In the genomic region with DNA sequence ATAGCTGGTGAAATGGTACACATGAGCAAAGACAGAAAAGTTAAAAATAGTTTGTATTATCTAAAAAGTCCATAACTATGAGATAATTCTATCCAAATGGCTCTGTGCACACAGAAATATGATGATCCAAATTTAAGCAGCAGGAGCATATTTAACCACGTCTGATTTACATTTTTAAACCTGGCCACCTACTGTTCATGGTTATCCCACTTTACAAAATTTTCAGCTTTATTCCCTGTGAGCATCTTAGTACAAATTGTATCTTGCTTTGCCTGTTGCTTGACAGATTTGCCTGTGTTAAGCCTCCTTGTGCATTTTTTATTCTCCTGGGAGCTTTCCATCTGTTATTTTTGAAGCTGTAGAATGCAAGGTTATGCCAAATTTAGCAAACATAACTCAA, we compare ENCODE assay signal across 23 mouse cellular contexts.
A peak's percentile ranks its signal among the peaks of the same experiment; 100 is the strongest.
DNase-seq lines count a peak whose midpoint lies in the region; ATAC-seq and TF ChIP-seq lines count a peak whose summit lies in the region.
"Had no signal": no experiment of that assay in that cellular context is flagged by ENCODE, and none has a peak within 500 bp of the region (broad histone marks: within the 10 kb centered on the region; RNA-seq: fewer than 3 reads in every experiment).

No protein-coding gene starts in this region.

- 57% methylated on average over 1 of the region's 1 CpGs for WGBS in midbrain, postnatal 0 days
- WGBS in midbrain, embryonic 11.5 days = 74% methylated on average over 1 of the region's 1 CpGs

- no peak for TF ChIP-seq POLR2A in brain, embryonic 14.5 days (IDR thresholded peaks at IDR 0.05; ENCODE audit: borderline replicate concordance, extremely low read depth, insufficient read depth, insufficient read length, poor library complexity, severe bottlenecking)

- peak; percentile 98 for ATAC-seq in frontal cortex, adult (ENCODE audit: low TSS enrichment)
- ATAC-seq in midbrain, postnatal 0 days (ENCODE audit: low FRiP score) = no peak
- ATAC-seq in midbrain, embryonic 11.5 days (ENCODE audit: low FRiP score) = no peak
- ATAC-seq: CD4-positive, CD25-positive, alpha-beta regulatory T cell, adult 4 months; forebrain, embryonic 13.5 days; forebrain, embryonic 16.5 days; hindbrain, embryonic 16.5 days; inflammation-experienced regulatory T-cells, adult 6 months; intestine, embryonic 16.5 days had no signal

- no peak overlapping the region for H3K27ac ChIP-seq in midbrain, postnatal 0 days (ENCODE audit: low read depth, low read length)
- H3K27ac ChIP-seq in midbrain, embryonic 11.5 days (ENCODE audit: low read depth, low read length) = no peak overlapping the region
- H3K27ac ChIP-seq: embryonic facial prominence, embryonic 12.5 days; forebrain, embryonic 13.5 days; hindbrain, embryonic 13.5 days had no signal

- no peaks in the 10 kb centered on the region for H3K27me3 ChIP-seq in midbrain, postnatal 0 days (ENCODE audit: insufficient read depth, low read length)
- no peaks in the 10 kb centered on the region for H3K27me3 ChIP-seq in midbrain, embryonic 11.5 days (ENCODE audit: control insufficient read depth, insufficient read depth, low read length)
- H3K27me3 ChIP-seq: embryonic facial prominence, embryonic 12.5 days; forebrain, embryonic 13.5 days; hindbrain, embryonic 13.5 days had no signal

- no peak overlapping the region for H3K4me3 ChIP-seq in midbrain, postnatal 0 days (ENCODE audit: low read depth, low read length)
- no peak overlapping the region for H3K4me3 ChIP-seq in midbrain, embryonic 11.5 days (ENCODE audit: low read depth, low read length)
- H3K4me3 ChIP-seq: embryonic facial prominence, embryonic 12.5 days; erythroblast, embryonic 14.5 days; forebrain, embryonic 13.5 days; hindbrain, embryonic 13.5 days had no signal

- H3K9ac ChIP-seq in midbrain, postnatal 0 days (replicated peaks; ENCODE audit: low read length, poor library complexity, severe bottlenecking) = no peak overlapping the region
- no peak overlapping the region for H3K9ac ChIP-seq in midbrain, embryonic 11.5 days (ENCODE audit: low read length)
- H3K9ac ChIP-seq: embryonic facial prominence, embryonic 12.5 days; forebrain, embryonic 13.5 days; hindbrain, embryonic 13.5 days had no signal

- no peak for TF ChIP-seq CTCF in midbrain, postnatal 0 days (IDR thresholded peaks at IDR 0.05)
- TF ChIP-seq CTCF in brain, embryonic 14.5 days (IDR thresholded peaks at IDR 0.05; ENCODE audit: borderline replicate concordance, extremely low read depth, insufficient read depth, insufficient read length) = no peak

- H3K9me3 ChIP-seq in midbrain, postnatal 0 days (ENCODE audit: low read length) = no peaks in the 10 kb centered on the region
- H3K9me3 ChIP-seq in midbrain, embryonic 11.5 days (ENCODE audit: control insufficient read depth, low read length) = no peaks in the 10 kb centered on the region
- H3K9me3 ChIP-seq: embryonic facial prominence, embryonic 12.5 days; forebrain, embryonic 13.5 days; hindbrain, embryonic 13.5 days had no signal

- H3K4me1 ChIP-seq in midbrain, postnatal 0 days (ENCODE audit: insufficient read depth, low read length) = no peaks in the 10 kb centered on the region
- no peaks in the 10 kb centered on the region for H3K4me1 ChIP-seq in midbrain, embryonic 11.5 days (ENCODE audit: control insufficient read depth, insufficient read depth, low read length)
- H3K4me1 ChIP-seq: embryonic facial prominence, embryonic 12.5 days; forebrain, embryonic 13.5 days; hindbrain, embryonic 13.5 days had no signal

- DNase-seq in frontal cortex, postnatal 25 days (ENCODE audit: low spot score in 2 of 2) = no peak
- DNase-seq in midbrain, postnatal 0 days (ENCODE audit: low spot score) = peak; percentile 0
- no peak for DNase-seq in midbrain, embryonic 11.5 days (ENCODE audit: low spot score, missing footprints)
- peak; percentile 0 for DNase-seq in brain, embryonic 14.5 days (ENCODE audit: low read depth)
- no peak for DNase-seq in urinary bladder, postnatal 36 days (ENCODE audit: low spot score in 2 of 2)
- DNase-seq: adrenal gland, adult 2 months; adrenal gland, postnatal 14 days; cerebellum, adult 18-20 months; cerebellum, adult 9-10 months; cerebellum, postnatal 14 days; gastrocnemius, postnatal 25 days; heart, adult 18-20 months; kidney, adult 18-20 months had no signal

- no peaks in the 10 kb centered on the region for H3K36me3 ChIP-seq in midbrain, postnatal 0 days (ENCODE audit: insufficient read depth, low read length)
- H3K36me3 ChIP-seq in midbrain, embryonic 11.5 days (ENCODE audit: control insufficient read depth, insufficient read depth, low read length) = no peaks in the 10 kb centered on the region
- H3K36me3 ChIP-seq: embryonic facial prominence, embryonic 12.5 days; hindbrain, embryonic 13.5 days had no signal

- no peak overlapping the region for H3K4me2 ChIP-seq in midbrain, postnatal 0 days (ENCODE audit: low read depth, low read length, poor library complexity, severe bottlenecking)
- no peak overlapping the region for H3K4me2 ChIP-seq in midbrain, embryonic 11.5 days
- H3K4me2 ChIP-seq: embryonic facial prominence, embryonic 12.5 days; forebrain, embryonic 13.5 days; hindbrain, embryonic 13.5 days had no signal

Comparison
In these comparisons a context has a peak if more than half of its experiments do, and no peak if none do; other contexts are left out.
1. DNase-seq: peak in midbrain, postnatal 0 days (single experiment) and brain, embryonic 14.5 days (single experiment); none in frontal cortex, postnatal 25 days (0 of 2), midbrain, embryonic 11.5 days (single experiment) and urinary bladder, postnatal 36 days (0 of 2).